In the genomic region with DNA sequence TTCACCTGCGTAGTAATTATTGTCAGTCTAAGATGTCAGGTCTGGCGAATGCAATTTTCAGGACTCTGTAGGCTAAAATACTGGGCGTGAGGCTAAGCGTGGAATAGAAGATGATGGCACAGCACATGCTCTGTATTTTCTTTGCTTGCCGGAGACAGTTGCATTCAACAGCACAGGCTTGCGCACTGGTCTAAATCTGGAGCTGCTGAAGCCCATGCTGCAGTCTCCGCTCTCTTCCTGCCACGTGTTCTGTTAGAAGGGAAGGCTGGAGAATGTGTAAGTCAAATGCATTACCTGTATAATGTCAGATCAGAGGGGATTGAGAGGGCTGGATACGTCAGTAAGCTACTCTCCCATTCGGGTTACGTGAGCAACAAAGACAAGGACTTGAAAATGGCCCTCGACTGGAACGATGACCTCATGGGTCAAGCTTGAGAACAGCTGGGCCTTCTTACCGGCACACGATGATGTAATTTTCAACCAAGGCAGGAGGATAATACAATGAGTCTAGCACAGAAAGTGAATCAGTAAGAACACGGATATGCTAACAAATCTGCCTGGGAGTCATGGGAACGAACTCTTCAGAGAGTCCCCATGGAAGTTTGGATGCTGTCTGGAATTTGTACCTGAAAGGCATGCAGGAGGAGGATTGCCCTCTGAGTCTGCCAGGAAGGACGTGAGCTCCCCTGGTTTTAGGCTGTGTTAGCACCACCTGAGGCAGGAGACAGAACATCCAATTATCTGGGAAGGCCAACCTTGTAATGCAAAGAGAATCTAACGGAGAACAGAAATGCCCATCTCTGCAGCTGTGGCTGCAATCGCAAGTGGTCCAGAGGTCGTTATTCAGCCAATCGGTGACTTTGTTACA, we compare ENCODE assay signal across 10 mouse cellular contexts.
A peak's percentile ranks its signal among the peaks of the same experiment; 100 is the strongest.
DNase-seq lines count a peak whose midpoint lies in the region; ATAC-seq lines count a peak whose summit lies in the region.
"Had no signal": no experiment of that assay in that cellular context is flagged by ENCODE, and none has a peak within 500 bp of the region (broad histone marks: within the 10 kb centered on the region; RNA-seq: fewer than 3 reads in every experiment).

No protein-coding gene starts in this region.

- H3K9me3 ChIP-seq in kidney, embryonic 14.5 days (ENCODE audit: control insufficient read depth, low read length) = no peaks in the 10 kb centered on the region
- no peaks in the 10 kb centered on the region for H3K9me3 ChIP-seq in forebrain, embryonic 11.5 days (ENCODE audit: control insufficient read depth, low read length)

- H3K27me3 ChIP-seq in kidney, embryonic 14.5 days (ENCODE audit: control insufficient read depth, insufficient read depth, low read length) = no peaks in the 10 kb centered on the region
- no peaks in the 10 kb centered on the region for H3K27me3 ChIP-seq in forebrain, embryonic 11.5 days (ENCODE audit: control insufficient read depth, insufficient read depth, low read length)

- H3K9ac ChIP-seq in kidney, embryonic 14.5 days (ENCODE audit: low read depth, low read length) = no peak overlapping the region
- H3K9ac ChIP-seq in forebrain, embryonic 11.5 days (ENCODE audit: low read length) = no peak overlapping the region

- H3K27ac ChIP-seq in kidney, embryonic 14.5 days (ENCODE audit: low read depth, low read length) = no peak overlapping the region
- no peak overlapping the region for H3K27ac ChIP-seq in forebrain, embryonic 11.5 days (ENCODE audit: low read depth, low read length)
- H3K27ac ChIP-seq: stomach, postnatal 0 days had no signal

- no peak for DNase-seq in kidney, postnatal 25 days
- no peak for DNase-seq in forebrain, embryonic 11.5 days (ENCODE audit: low spot score)
- peak; percentile 37 for DNase-seq in mesoderm, embryonic 11.5 days (ENCODE audit: low read depth, low spot score)
- peak; percentile 64 for DNase-seq in right cerebral cortex, adult 18-20 months
- no peak for DNase-seq in ovary, postnatal 36 days (ENCODE audit: low spot score)
- DNase-seq in gastrocnemius, postnatal 4 days (ENCODE audit: low spot score in 2 of 2) = no peak
- DNase-seq in cerebellum, postnatal 25 days = no peak
- DNase-seq: cerebellum, adult 2 months had no signal

- no peak overlapping the region for H3K4me2 ChIP-seq in kidney, embryonic 14.5 days (replicated peaks; ENCODE audit: low read depth, low read length)
- no peak overlapping the region for H3K4me2 ChIP-seq in forebrain, embryonic 11.5 days (ENCODE audit: low read depth, low read length, severe bottlenecking)

- H3K4me3 ChIP-seq in kidney, embryonic 14.5 days (ENCODE audit: low read length) = no peak overlapping the region
- no peak overlapping the region for H3K4me3 ChIP-seq in forebrain, embryonic 11.5 days (ENCODE audit: low read depth, low read length)

- no peaks in the 10 kb centered on the region for H3K36me3 ChIP-seq in kidney, embryonic 14.5 days (ENCODE audit: control insufficient read depth, insufficient read depth, low read length)
- no peaks in the 10 kb centered on the region for H3K36me3 ChIP-seq in forebrain, embryonic 11.5 days (ENCODE audit: control insufficient read depth, insufficient read depth, low read length)

- peak; percentile 49; the same call in 1 of the 2 replicates for ATAC-seq in kidney, embryonic 14.5 days (ENCODE audit: low FRiP score, low TSS enrichment)
- ATAC-seq in forebrain, embryonic 11.5 days (replicated peaks; ENCODE audit: low FRiP score) = peak; percentile 58

- H3K4me1 ChIP-seq in kidney, embryonic 14.5 days (ENCODE audit: control insufficient read depth, insufficient read depth, low read length) = peaks cover 9% of the 10 kb centered on the region
- 0 out of 2 replicates have a peak, but pooled peaks cover 2% of the 10 kb centered on the region for H3K4me1 ChIP-seq in forebrain, embryonic 11.5 days (replicated peaks; ENCODE audit: control insufficient read depth, insufficient read depth, low read length)

- WGBS in kidney, embryonic 14.5 days = 64% methylated on average over 22 of the region's 22 CpGs
- WGBS in forebrain, embryonic 11.5 days = 67% methylated on average over 22 of the region's 22 CpGs

Comparison
In these comparisons a context has a peak if more than half of its experiments do, and no peak if none do; other contexts are left out.
1. DNase-seq: peak in mesoderm, embryonic 11.5 days (single experiment) and right cerebral cortex, adult 18-20 months (single experiment); none in kidney, postnatal 25 days (0 of 2), forebrain, embryonic 11.5 days (single experiment), ovary, postnatal 36 days (single experiment), gastrocnemius, postnatal 4 days (0 of 2) and cerebellum, postnatal 25 days (0 of 2).